In genomic region chr4:123035636-123036035, GRCm38 (mm10) we compare ENCODE assay signal across 15 mouse cellular contexts.
"Had no signal": no experiment of that assay in that cellular context is flagged by ENCODE, and none has a peak within 500 bp of the region (broad histone marks: within the 10 kb centered on the region; RNA-seq: fewer than 3 reads in every experiment).

No protein-coding gene starts in this region.

- H3K9me3 ChIP-seq: liver, embryonic 15.5 days; midbrain, embryonic 10.5 days; midbrain, embryonic 12.5 days; neural tube, embryonic 12.5 days; stomach, embryonic 15.5 days had no signal

- H3K4me3 ChIP-seq: liver, embryonic 15.5 days; midbrain, embryonic 10.5 days; midbrain, embryonic 12.5 days; neural tube, embryonic 12.5 days; stomach, embryonic 15.5 days had no signal

- DNase-seq: liver, postnatal 0 days; lung, embryonic 14.5 days; lung, postnatal 10 days; lung, postnatal 4 days; midbrain, embryonic 14.5 days; right cerebral cortex, postnatal 14 days; thymus, adult 2 months; thymus, postnatal 25 days; thymus, postnatal 4 days had no signal

- H3K36me3 ChIP-seq: stomach, embryonic 15.5 days had no signal

- H3K27ac ChIP-seq: liver, embryonic 15.5 days; midbrain, embryonic 10.5 days; midbrain, embryonic 12.5 days; neural tube, embryonic 12.5 days; stomach, embryonic 15.5 days had no signal

- H3K4me2 ChIP-seq: liver, embryonic 15.5 days; lung, embryonic 14.5 days; midbrain, embryonic 12.5 days; neural tube, embryonic 12.5 days; stomach, embryonic 15.5 days had no signal

- ATAC-seq: midbrain, embryonic 16.5 days had no signal

- H3K9ac ChIP-seq: liver, embryonic 15.5 days; liver, postnatal 0 days; lung, embryonic 14.5 days; midbrain, embryonic 12.5 days; neural tube, embryonic 12.5 days; stomach, embryonic 15.5 days had no signal

- H3K27me3 ChIP-seq: liver, embryonic 15.5 days; midbrain, embryonic 12.5 days; neural tube, embryonic 12.5 days; stomach, embryonic 15.5 days had no signal

- H3K4me1 ChIP-seq: liver, embryonic 15.5 days; neural tube, embryonic 12.5 days had no signal
